Mouse (Mus musculus): ENCODE data around the gene Fgfr2. TPM values are rescaled to one million over a fixed set of nuclear protein-coding genes. Genes with fewer than 3 reads are reported as not detected.

Fgfr2 gene
- polyA plus RNA-seq, 1 experiment from 2014 or later, result 24.1 TPM

DNA sequence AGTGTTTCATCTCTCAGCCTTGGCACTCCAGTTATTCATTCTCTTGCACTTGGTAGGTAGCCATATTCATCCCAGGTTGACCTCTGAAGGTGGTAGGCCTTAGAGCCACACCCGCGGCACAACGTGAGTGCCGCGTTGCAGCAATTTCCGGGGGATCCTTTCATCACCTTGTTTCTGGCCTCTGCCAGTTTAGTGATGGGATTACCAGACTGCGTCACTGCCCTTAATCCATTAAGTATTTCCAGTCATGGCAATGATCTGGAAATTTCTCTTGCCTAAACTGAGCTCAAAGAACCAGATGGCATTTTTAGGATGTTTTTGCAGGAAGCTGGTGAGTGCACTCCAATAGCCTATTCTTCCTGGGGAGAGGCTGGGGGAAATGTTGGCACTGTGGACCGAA, 233.5 kb downstream of the Fgfr2 start:
- Histone ChIP-seq H3K4me3 (ENCODE audit: low read length) (no peak overlapping the region), H3K27ac (ENCODE audit: low read depth, low read length) (no peak overlapping the region), H3K36me3 (ENCODE audit: control insufficient read depth, insufficient read depth, low read length) (no peaks in the 10 kb centered on the region), H3K4me2 (ENCODE audit: low read length) (no peak overlapping the region), H3K9me3 (ENCODE audit: control insufficient read depth, low read length) (no peaks in the 10 kb centered on the region), H3K9ac (ENCODE audit: low read depth, low read length) (no peak overlapping the region), H3K27me3 (replicated peaks; ENCODE audit: control insufficient read depth, insufficient read depth, low read length) (no peaks in the 10 kb centered on the region), H3K4me1 (ENCODE audit: control insufficient read depth, insufficient read depth, low read depth, low read length) (no peaks in the 10 kb centered on the region)
- 95% methylated on average over 8 of the region's 8 CpGs for WGBS
- ATAC-seq, result no peak

DNA sequence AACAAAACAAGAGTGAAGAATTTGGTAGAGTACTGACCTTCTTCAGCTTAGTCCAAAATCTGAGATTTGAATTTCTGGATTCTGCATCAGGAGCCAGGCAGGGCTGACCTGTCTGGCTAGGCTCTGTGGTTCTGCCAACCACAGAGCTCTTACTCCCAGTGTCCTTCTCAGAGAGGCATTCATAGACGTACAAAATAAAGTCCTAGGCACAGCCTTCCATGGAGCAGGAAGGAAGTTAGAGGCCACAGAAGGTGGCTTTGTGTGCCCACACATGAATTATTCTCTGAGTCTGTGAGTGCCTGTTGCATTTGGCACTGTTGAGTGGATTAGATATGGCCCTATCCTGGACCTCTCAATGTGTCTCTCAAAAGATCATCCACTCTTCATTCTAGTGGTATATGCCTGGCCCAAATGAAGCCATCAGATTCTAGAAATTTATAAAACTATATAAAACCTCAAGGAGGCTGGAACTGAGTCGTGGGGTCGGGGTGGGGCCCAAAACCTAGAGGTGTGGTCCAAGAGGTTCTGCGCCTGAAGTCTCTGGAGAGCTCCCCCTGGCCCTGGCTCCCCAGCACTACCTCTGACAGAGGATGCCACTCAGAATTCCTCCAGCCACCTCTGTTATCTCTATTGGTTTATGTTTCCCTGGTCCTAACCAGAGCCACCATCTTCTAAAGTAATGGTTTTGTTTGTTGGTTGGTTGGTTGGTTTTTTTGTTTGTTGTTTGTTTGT, 234.5 kb downstream of the Fgfr2 start:
- H3K4me2 ChIP-seq (ENCODE audit: low read length), result no peak overlapping the region
- no peaks in the 10 kb centered on the region for H3K9me3 ChIP-seq (ENCODE audit: control insufficient read depth, low read length)
- H3K9ac ChIP-seq (ENCODE audit: low read depth, low read length), result no peak overlapping the region
- no peak overlapping the region for H3K27ac ChIP-seq (ENCODE audit: low read depth, low read length)
- H3K27me3 ChIP-seq (replicated peaks; ENCODE audit: control insufficient read depth, insufficient read depth, low read length), result no peaks in the 10 kb centered on the region
- no peak for ATAC-seq
- WGBS, result 78% methylated on average over 4 of the region's 4 CpGs
- no peaks in the 10 kb centered on the region for H3K4me1 ChIP-seq (ENCODE audit: control insufficient read depth, insufficient read depth, low read depth, low read length)
- no peak overlapping the region for H3K4me3 ChIP-seq (ENCODE audit: low read length)
- H3K36me3 ChIP-seq (ENCODE audit: control insufficient read depth, insufficient read depth, low read length), result no peaks in the 10 kb centered on the region; the same call in 1 of the 2 replicates

DNA sequence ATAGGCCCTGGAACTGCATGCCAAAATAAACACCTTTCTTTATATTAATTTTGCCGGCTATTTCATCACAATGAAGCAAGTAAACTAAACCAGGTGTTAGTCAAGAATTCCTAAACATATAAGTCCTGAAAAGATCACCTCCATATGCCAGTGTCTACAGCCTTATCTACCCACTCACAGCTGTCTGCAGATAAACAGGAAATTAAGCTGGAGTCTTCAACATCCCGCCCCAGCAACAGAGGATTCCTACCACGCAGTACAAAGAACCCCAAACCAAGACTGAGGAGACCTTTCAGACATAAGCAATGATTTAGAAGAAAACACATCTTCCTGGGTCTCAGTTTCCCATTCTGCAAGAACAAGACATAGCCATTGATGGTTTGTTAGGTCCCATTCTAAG, 235.1 kb downstream of the Fgfr2 start:
- H3K9ac ChIP-seq (ENCODE audit: low read depth, low read length), result no peak overlapping the region
- no peak overlapping the region for H3K4me3 ChIP-seq (ENCODE audit: low read length)
- H3K4me1 ChIP-seq (ENCODE audit: control insufficient read depth, insufficient read depth, low read depth, low read length), result no peaks in the 10 kb centered on the region
- ATAC-seq, result no peak
- no peak overlapping the region for H3K4me2 ChIP-seq (ENCODE audit: low read length)
- peaks cover 6% of the 10 kb centered on the region; the same call in 1 of the 2 replicates for H3K36me3 ChIP-seq (ENCODE audit: control insufficient read depth, insufficient read depth, low read length)
- no peaks in the 10 kb centered on the region for H3K9me3 ChIP-seq (ENCODE audit: control insufficient read depth, low read length)
- H3K27ac ChIP-seq (ENCODE audit: low read depth, low read length), result no peak overlapping the region
- no peaks in the 10 kb centered on the region for H3K27me3 ChIP-seq (replicated peaks; ENCODE audit: control insufficient read depth, insufficient read depth, low read length)
- WGBS, result 79% methylated on average over 3 of the region's 3 CpGs

DNA sequence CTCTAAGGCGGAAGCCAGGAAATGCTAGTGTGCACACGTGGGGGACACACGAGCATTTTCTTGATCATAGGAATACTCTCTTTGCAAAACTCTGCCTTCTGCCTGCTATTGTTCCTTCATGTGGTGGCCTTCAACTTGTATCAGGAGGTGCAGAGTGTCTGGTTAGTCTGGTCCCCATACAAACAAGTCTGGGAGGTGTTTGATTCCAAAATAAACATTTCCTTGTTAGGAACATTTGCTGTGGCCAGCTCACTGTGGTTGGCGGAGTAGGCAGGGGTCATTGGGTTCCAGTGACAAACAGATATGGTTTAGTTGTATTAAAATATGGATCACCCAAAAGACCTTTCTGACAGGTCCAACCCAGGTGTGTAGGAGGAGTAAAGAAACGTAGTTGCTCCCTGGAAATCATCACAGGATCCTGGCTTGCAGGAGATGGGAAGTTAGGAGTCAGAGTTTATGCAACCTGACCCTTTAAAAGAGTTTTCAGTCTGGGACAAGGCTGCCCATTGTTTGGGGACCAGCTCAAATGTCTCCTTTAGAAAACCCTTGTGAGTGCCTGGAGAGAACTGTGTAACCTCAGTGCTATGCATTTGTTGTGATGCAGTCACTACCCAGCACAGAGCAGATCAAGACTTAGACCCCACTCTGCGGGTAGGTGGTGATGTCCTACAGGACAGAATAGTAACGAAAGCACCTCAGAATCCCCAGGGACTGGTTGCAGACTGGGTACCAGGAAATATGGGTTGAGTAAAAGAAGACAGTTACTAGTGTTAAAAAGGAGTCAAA, 235.9 kb downstream of the Fgfr2 start:
- 76% methylated on average over 7 of the region's 7 CpGs for WGBS
- Histone ChIP-seq H3K27ac (ENCODE audit: low read depth, low read length) (no peak overlapping the region), H3K4me1 (ENCODE audit: control insufficient read depth, insufficient read depth, low read depth, low read length) (no peaks in the 10 kb centered on the region), H3K9ac (ENCODE audit: low read depth, low read length) (no peak overlapping the region), H3K27me3 (replicated peaks; ENCODE audit: control insufficient read depth, insufficient read depth, low read length) (no peaks in the 10 kb centered on the region), H3K4me3 (ENCODE audit: low read length) (no peak overlapping the region), H3K4me2 (ENCODE audit: low read length) (no peak overlapping the region), H3K9me3 (ENCODE audit: control insufficient read depth, low read length) (no peaks in the 10 kb centered on the region), H3K36me3 (ENCODE audit: control insufficient read depth, insufficient read depth, low read length) (peaks cover 9% of the 10 kb centered on the region)
- no peak for ATAC-seq

DNA sequence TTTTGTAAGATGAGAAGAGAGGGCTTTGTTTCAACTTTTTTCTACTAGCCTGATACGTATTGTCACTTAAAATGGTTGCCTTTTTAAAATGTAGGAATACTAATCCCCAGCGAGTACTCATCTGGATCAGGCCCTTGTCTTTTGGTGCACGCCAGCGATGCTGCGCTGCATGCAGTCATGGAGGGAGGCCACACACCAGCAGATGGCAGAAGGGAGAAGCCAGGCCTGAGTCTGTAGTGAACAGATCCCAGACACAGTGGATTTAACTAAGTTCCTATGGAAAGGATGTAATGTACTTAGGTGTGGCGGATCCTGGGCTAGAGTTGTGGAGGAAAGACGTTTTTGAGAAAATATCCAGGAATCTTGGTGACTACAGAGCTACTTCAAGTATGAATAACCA, 239.1 kb downstream of the Fgfr2 start:
- H3K9me3 ChIP-seq (ENCODE audit: control insufficient read depth, low read length), result no peaks in the 10 kb centered on the region
- H3K4me3 ChIP-seq (ENCODE audit: low read length), result no peak overlapping the region
- no peak for ATAC-seq
- 92% methylated on average over 7 of the region's 7 CpGs for WGBS
- no peaks in the 10 kb centered on the region for H3K4me1 ChIP-seq (ENCODE audit: control insufficient read depth, insufficient read depth, low read depth, low read length)
- H3K27ac ChIP-seq (ENCODE audit: low read depth, low read length), result no peak overlapping the region
- H3K4me2 ChIP-seq (ENCODE audit: low read length), result no peak overlapping the region
- H3K27me3 ChIP-seq (replicated peaks; ENCODE audit: control insufficient read depth, insufficient read depth, low read length), result no peaks in the 10 kb centered on the region
- H3K36me3 ChIP-seq (ENCODE audit: control insufficient read depth, insufficient read depth, low read length), result peaks cover 21% of the 10 kb centered on the region
- no peak overlapping the region for H3K9ac ChIP-seq (ENCODE audit: low read depth, low read length)

DNA sequence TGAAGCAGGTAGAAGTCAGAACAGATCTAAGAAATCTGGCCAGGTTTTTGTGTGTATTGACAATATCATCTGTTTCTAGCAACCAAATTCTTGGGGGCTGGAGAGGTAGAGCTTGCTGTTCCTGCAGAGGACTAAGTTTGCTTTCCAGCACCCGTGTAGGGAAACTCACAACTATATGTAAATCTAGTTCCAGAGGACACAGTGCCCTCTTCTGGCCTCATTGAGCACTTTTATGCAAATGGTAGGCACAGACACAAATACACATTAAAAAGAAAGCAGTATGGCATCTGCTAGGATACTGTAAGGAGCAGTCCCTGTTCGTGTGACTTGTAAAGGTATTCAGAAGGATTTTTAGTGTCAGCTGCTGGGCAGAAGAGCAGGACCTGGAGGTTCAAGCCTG, 240.8 kb downstream of the Fgfr2 start:
- Histone ChIP-seq H3K27ac (ENCODE audit: low read depth, low read length) (no peak overlapping the region), H3K4me2 (ENCODE audit: low read length) (no peak overlapping the region), H3K27me3 (replicated peaks; ENCODE audit: control insufficient read depth, insufficient read depth, low read length) (no peaks in the 10 kb centered on the region), H3K36me3 (ENCODE audit: control insufficient read depth, insufficient read depth, low read length) (peaks cover 34% of the 10 kb centered on the region), H3K4me1 (ENCODE audit: control insufficient read depth, insufficient read depth, low read depth, low read length) (no peaks in the 10 kb centered on the region), H3K9me3 (ENCODE audit: control insufficient read depth, low read length) (no peaks in the 10 kb centered on the region), H3K4me3 (ENCODE audit: low read length) (no peak overlapping the region), H3K9ac (ENCODE audit: low read depth, low read length) (no peak overlapping the region)
- 72% methylated on average over 2 of the region's 2 CpGs for WGBS
- ATAC-seq, result no peak

DNA sequence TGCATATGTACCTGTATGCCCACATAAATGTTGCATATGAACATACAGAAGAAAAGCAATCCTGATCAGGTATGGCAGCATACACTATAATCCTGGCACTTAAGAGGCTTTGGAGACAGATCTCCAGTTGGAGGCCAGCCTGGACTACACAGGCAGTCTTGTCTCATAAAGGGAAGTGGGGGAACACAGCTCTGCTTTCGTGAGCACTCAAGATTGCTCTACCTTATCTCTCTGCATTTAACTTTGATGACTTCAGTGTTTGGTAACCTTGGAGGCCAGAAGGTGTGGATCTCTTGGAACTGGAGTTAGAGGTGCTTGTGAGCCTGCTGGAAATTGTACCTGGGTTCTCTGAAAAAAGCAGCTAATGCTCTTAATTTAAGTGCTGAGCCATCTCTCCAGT, 242.9 kb downstream of the Fgfr2 start:
- Histone ChIP-seq H3K27me3 (replicated peaks; ENCODE audit: control insufficient read depth, insufficient read depth, low read length) (no peaks in the 10 kb centered on the region), H3K4me1 (ENCODE audit: control insufficient read depth, insufficient read depth, low read depth, low read length) (no peaks in the 10 kb centered on the region), H3K27ac (ENCODE audit: low read depth, low read length) (no peak overlapping the region), H3K4me3 (ENCODE audit: low read length) (no peak overlapping the region), H3K9ac (ENCODE audit: low read depth, low read length) (no peak overlapping the region), H3K9me3 (ENCODE audit: control insufficient read depth, low read length) (no peaks in the 10 kb centered on the region), H3K4me2 (ENCODE audit: low read length) (no peak overlapping the region), H3K36me3 (ENCODE audit: control insufficient read depth, insufficient read depth, low read length) (peaks cover 46% of the 10 kb centered on the region)
- WGBS, result 95% methylated on average over 1 of the region's 1 CpGs
- ATAC-seq, result no peak

DNA sequence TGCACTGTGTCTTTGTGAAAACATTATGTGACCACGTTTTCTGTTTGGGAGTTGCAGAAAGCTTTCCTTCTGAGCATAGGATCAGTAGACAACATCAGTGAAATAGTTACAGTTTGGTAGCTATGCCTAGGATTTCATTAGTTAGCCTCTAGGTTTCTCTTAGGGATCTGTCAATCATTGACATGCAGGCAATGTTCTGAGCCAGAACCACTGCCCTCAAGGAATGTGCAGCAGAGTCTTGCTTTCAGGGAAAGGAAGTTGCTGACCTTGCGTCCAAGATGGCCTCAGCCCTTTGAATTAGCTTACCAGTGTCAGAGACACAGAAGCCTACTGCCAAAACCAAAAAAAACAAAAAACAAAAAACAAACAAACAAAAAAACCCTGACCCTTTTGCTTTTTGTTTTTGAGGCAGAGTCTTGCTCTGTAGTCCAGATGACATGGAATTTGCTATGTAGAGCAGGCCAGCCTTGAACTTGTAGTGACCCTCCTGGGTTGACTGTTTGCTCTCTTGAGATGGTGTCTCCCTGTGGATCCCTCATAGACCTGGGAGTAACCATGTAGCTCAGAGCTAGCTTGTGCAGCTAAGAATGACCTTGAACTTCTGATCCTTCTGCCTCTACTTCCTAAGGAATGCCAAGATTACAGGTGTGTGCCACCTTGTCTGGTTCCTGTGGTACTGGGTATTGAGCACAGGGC, 247.6 kb downstream of the Fgfr2 start:
- Histone ChIP-seq H3K27ac (ENCODE audit: low read depth, low read length) (no peak overlapping the region), H3K9me3 (ENCODE audit: control insufficient read depth, low read length) (no peaks in the 10 kb centered on the region), H3K27me3 (replicated peaks; ENCODE audit: control insufficient read depth, insufficient read depth, low read length) (no peaks in the 10 kb centered on the region), H3K36me3 (ENCODE audit: control insufficient read depth, insufficient read depth, low read length) (peaks cover 40% of the 10 kb centered on the region), H3K9ac (ENCODE audit: low read depth, low read length) (no peak overlapping the region), H3K4me1 (ENCODE audit: control insufficient read depth, insufficient read depth, low read depth, low read length) (no peaks in the 10 kb centered on the region), H3K4me3 (ENCODE audit: low read length) (no peak overlapping the region), H3K4me2 (ENCODE audit: low read length) (no peak overlapping the region)
- no peak for ATAC-seq
- WGBS, result 86% methylated on average over 2 of the region's 2 CpGs

DNA sequence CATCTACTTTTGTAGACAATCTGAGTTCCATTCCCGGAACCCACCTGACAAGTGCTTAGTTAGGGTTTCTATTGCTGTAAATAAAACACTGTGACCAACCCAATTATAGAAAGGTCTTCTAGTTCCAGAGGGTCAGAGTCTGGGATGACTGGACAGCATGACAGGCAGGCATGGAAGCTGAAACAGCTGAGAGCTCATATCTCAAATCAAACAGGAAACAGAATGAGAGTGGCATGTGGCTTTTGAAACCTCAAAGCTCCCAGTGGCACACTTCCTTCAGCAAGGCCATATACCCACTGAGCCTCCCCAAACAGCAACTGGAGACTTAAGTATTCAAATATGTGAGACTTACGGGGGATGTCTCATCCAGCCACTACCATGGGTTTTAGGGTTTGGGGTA, 250.1 kb downstream of the Fgfr2 start:
- Histone ChIP-seq H3K36me3 (ENCODE audit: control insufficient read depth, insufficient read depth, low read length) (peaks cover 41% of the 10 kb centered on the region), H3K27ac (ENCODE audit: low read depth, low read length) (no peak overlapping the region), H3K4me3 (ENCODE audit: low read length) (no peak overlapping the region), H3K4me2 (ENCODE audit: low read length) (no peak overlapping the region), H3K9ac (ENCODE audit: low read depth, low read length) (no peak overlapping the region), H3K9me3 (ENCODE audit: control insufficient read depth, low read length) (no peaks in the 10 kb centered on the region), H3K27me3 (replicated peaks; ENCODE audit: control insufficient read depth, insufficient read depth, low read length) (no peaks in the 10 kb centered on the region), H3K4me1 (ENCODE audit: control insufficient read depth, insufficient read depth, low read depth, low read length) (no peaks in the 10 kb centered on the region)
- 97% methylated on average over 2 of the region's 2 CpGs for WGBS
- no peak for ATAC-seq
